Mouse (Mus musculus) thymus, postnatal 4 days (tissue): ENCODE results near the gene Myo1f.

ENCODE experiments used
- DNase-seq: peaks from one replicate; pipeline ENCODE4 v3.0.0; 2021

Gene Myo1f

DNA sequence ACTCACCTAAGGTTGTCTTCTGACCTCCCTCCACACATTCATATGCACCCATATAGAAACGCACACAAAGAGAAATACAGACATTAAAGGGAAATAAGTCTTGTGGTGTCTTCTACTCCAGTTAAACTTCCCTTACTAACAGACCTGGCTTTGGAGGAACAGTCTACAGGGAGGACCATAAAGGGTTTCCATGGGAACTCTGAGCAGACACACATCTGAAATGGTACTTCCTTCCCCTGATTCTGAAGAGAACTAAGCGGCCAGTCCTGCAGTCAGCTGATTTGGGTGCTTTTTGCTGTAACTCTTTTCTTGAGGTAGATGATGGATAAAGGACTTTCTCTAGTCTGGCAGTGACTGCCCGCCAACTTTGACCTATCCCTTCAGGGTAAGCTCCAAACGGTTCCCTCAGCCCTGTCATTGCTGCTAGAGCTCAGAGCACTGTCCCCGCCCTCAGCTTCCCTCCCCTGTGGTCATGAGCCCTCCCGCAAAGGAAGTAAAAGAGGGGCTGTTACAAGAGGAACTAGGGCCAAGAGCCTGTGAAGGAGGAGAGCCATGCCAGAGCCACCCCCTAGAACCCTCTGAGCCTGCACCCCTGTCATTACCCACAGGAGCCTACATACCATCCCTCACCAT, at the start of gene Myo1f:
TSS of gene Myo1f (plus strand) at position 485 of the 633 bp plus-strand sequence.
- DNase-seq, result peak; percentile 69

DNA sequence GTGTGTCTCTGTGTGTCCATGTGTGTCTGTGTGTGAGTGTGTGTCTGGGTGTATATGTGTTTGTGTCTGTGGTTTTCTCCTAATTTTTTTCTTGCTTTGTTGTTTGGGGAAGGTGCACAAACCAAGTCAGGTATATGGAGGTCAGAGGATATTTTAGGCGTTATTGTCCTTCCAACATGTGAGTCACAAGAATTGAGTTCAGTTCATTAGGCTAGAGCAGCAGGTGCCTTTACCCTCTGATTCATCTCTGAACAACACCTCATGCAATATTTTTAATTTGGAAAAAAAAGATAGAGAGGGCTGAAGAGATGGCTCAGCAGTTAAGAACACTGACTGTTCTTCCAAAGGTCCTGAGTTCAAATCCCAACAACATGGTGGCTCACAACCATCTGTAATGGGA, 47.1 kb upstream of the Myo1f start:
- no peak for DNase-seq

- no peak for DNase-seq
Observed at GRCm38 (mm10) chr17:33510172-33510571, 45.3 kb upstream of the Myo1f start.

DNA sequence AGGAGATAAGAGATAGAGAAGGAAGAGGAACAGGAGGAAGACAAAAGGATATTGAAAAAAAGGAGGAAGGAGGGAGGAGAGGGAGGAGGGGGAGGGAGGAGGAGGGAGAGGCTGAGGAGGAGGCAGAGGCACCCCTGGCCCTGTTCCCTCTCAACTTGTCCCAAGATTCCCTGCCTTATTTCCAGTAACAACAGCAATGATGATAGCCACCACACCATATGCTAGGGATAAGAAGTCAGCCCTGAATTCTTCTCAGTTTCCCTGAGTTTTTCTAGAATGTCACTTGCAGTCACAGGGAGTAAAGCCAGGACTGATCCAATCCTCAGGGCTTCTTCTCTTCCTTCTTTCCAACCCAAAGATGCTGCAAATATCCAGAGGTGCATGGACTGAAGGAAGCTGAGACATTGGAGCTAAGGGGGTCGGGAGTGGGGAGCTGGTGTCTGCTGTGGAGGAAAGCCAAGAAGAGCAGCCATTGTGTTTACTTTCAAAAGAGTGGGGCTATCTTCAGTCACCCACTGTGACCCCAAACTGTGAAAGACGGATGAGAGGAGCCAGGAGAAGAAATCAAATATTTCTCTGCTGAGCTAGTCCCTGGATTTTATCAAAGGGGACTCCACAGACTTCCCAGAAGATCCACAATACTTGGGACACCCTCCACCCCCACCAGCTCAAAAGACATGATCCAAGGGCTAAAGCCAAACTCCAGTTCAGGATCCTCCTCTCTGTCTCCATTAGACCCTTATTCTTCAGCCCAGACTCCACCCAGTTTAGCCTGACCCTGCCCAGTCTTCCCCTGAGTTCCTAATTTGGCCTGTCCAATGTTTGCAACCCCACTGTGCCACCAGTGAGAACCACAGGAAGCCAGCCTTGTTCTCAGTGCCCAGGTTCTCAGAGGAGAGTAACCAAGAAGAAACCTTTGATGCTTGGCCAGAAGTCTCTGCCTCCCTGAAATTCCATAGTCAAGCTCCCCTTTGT, 42.8 kb upstream of the Myo1f start:
- DNase-seq, result no peak

GRCm38 (mm10) chr17:33513874-33514273, 41.6 kb upstream of the Myo1f start:
- DNase-seq, result no peak

GRCm38 (mm10) chr17:33520366-33520765, 35.1 kb upstream of the Myo1f start:
- DNase-seq, result no peak

DNA sequence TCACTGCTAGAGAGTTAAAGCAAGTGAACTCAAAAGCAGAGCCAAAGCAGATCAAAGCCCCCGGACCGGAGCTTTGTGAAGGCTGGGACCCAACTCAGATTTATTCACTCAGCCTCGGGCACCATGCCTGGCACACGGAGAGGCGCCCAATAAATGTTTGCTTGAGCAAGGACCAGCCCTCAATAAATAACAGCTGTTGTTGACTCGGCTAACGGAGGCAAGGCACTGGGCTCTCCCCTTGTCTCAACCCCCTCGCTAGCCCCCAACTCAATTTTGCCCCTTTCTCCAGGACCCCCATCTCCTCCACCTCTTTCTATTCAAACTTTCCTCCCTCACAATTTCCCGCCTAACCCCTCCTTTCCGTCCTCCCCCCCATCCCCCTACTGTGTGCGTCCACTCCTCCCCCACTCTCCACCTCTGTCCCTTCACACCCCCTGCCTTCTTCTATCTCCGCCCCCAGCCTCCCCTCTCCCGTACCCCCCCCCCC, 32.0 kb upstream of the Myo1f start:
- peak; percentile 23 for DNase-seq

- DNase-seq, result peak; percentile 84
Observed at GRCm38 (mm10) chr17:33523918-33524755, 31.4 kb upstream of the Myo1f start, which contains the start of gene Adamts10. Adamts10 (plus strand) TSS chr17:33524204.

DNA sequence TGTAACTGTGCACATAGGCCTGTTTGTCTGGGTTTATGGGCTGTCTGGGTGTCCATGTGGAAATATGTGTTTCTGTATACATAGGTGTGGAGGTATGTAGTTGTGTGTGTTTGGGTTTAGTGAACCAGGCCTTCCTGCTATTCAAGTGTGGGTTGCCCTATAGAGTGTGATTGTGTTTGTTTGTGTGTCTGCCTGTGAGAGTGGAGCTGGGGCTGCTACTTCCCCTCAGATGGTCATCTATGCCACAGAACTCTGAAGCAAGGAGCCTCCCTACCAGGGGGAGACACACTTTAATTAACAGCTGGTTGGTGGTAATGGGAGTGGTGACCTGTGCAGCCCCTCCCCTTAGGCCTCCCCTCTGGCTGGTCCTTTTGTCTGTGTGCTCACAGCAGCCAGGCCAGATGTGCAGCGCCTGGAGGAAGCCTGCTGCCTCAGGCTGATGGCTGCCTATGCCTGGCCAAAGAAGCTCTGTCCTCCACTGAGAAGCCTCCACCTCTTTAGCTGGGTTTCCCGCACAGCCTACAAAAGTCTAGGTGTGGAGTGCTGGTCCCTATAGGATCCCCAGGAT, 30.6 kb upstream of the Myo1f start:
- peak; percentile 24 for DNase-seq

- no peak for DNase-seq
Observed at GRCm38 (mm10) chr17:33526506-33526905, 29.0 kb upstream of the Myo1f start.

- DNase-seq, result peak; percentile 60
Observed at GRCm38 (mm10) chr17:33539106-33539675, 16.3 kb upstream of the Myo1f start.

DNA sequence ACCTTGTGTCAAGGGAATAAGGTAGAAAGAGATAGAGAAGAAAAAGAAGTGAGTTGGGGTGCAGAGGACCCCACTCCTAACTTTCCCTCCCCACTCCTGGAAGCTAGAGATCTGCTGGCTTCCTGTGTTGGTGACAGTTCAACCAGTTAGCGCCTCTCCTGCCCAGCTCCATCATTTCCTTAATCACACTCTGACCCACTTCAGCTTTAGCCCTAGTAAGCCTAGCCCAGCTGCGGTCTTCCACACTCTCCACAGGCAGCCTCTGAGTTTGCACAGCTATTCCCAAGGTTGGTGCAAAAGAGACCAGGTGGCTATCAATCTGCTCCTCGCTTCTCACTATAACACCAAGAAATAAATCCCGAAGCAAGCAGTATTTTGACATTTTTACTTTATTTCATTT, 15.6 kb upstream of the Myo1f start:
- DNase-seq, result no peak

- DNase-seq, result no peak
Observed at GRCm38 (mm10) chr17:33549212-33549611, 6.3 kb upstream of the Myo1f start.

DNA sequence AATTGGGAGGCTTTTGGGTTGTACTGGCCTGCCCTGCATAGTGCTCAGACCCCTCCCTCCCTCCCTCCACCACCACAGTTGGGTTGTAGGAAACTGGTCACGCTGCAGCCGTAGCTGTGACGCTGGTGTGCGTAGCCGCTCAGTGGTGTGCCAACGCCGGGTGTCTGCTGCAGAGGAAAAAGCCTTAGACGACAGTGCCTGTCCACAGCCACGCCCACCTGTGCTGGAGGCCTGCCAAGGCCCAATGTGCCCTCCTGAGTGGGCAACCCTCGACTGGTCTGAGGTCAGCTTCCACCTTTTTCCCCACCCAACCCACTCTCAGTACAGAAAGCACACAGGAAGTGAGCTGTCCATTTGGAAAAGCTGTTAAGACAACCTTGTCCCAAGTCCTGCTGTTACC, 5.1 kb upstream of the Myo1f start:
- DNase-seq, result no peak

DNA sequence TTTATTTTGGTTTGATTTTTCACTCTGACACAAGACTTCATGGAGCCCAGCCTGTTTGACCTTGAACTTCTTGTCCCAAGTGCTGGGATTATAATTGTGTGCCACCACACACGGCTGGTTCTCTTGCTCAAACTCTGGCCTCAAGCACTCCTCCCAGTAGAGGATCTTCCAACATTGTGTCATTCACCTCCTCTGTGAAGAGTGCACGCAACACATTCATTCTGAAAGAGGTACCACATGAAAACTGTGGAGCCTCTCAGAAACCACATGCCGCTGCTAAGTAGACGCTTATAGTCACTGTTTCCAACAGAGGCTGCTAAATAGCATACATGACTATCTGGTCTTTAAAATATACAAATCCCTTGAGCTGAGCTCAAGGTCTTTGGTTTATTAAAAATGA, 3.4 kb upstream of the Myo1f start:
- DNase-seq, result no peak

DNA sequence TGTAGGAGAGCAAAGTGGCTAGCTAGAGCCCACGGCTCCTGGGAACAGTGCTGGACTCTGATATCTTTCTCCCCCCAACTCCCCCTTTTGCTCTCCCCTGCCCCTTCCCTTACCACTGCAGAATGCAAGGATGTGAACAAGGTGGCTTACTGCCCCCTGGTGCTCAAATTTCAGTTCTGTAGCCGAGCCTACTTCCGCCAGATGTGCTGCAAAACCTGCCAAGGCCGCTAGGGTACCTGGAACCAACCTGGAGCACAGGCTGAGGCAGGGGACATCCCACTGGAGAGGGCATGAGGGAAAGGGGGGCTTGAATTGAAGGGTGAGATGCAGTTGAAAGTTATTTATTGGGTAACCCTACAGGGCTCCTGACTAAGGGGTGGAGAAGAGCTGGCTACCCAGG, 2.5 kb upstream of the Myo1f start:
- DNase-seq, result peak; percentile 76

- DNase-seq, result no peak
Observed at GRCm38 (mm10) chr17:33554536-33554935, 971 bp upstream of the Myo1f start.

DNA sequence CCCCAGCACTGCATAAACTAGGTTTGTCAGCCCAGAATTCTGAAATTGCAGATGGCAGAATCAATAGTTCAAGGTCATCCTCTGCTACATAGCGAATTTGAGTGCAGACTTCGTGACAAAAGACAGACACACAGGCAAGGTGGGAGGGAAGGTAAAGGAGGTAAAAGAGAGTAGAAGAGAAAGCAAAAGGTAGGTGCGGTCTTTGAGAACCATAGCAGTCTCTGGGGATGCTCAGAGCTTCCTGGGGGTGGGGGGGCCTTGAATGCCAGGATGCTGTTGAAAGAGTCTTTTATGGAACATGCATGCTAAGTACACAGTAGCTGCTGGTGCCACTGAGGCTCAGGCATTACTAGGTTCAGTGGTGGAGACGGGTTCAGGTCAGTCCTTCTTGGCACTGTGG, 2.4 kb downstream of the Myo1f start:
- no peak for DNase-seq

- no peak for DNase-seq
Observed at GRCm38 (mm10) chr17:33563527-33564076, 8.1 kb downstream of the Myo1f start.

DNA sequence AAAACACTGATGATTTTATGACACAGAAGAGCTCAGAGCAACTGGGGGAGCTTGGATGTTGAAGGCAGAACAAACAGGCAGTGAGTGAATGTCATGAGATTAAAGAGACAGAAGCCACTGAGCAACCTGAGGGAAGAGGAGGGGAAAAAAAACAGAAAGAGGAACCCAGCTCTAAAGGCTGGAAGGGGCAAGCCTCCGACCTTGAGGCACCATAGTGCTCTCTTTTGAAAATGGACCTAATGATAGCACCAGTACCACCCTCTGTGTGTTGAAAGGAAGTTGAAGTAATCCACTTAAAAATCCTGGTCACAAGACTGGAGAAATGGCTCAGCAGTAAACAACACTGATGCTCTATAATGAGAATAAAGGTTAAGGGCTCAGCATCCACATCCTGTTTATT, 9.1 kb downstream of the Myo1f start:
- no peak for DNase-seq

GRCm38 (mm10) chr17:33566182-33566581, 10.7 kb downstream of the Myo1f start:
- DNase-seq, result no peak

DNA sequence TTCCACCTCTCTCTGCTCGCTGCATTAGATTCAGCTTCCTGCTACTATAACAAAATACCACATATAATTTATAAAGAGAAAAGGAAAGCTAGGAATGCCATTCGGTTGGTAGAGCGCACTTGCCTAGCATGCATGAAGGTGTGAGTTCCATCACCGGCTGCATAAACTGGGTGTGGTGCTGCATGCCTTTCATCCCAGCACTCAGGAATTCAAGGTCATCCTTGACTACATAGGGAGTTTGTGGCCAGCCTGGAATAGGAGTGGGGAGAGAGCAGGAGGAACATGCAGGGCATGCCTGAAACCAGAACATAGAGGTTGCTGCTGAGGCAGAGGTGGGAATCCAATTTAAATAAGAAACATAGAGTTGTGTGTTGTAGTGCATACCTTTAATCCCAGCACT, 28.6 kb downstream of the Myo1f start:
- no peak for DNase-seq
